Mouse (Mus musculus) gastrocnemius, postnatal 14 days (tissue): ENCODE results near the gene Grip1. TPM values are rescaled to one million over a fixed set of nuclear protein-coding genes. Genes with fewer than 3 reads are reported as not detected.
A peak's percentile ranks its signal among the peaks of the same experiment; 100 is the strongest.

ENCODE experiments used
- DNase-seq: peaks from one replicate; pipeline ENCODE4 v3.0.0; 2021; ENCODE audit warnings: mixed read lengths
- intact Hi-C: fragments of 180-260 bp; cut with DNase I; formaldehyde crosslinking; loops from one replicate; pipeline ENCODE4 v1.15.1; 2025; ENCODE audit warnings: low total_unique reads
- total RNA-seq, 2 experiments: library from RNA; stranded (reverse); gene quantifications; 2 replicates each; pipeline ENCODE4 v1.2.3; 2021

Grip1 gene
- total RNA-seq, 2 experiments from 2014 or later, result 0.24 to 0.35 TPM

DNA sequence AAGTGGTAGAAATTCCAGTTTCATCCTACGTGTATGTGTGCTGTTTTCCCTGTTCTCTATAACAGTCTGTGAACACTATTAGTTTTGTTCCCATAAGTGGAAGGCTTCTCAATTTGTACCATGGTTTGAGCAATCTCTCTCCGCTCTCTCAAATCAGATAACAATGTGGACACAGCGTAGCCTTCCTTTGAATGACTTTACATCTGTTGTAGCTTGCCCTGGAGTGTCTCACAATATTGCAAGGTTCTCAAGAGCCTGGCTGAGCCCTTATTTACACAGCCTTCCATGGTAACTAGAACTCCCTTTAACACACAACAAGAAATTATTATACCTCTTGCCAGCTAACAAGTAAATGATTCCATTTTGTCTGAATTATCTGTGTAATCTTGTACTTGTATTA, 268.3 kb downstream of the Grip1 start:
- intact Hi-C loops, result no loop called here
- no peak for DNase-seq

- DNase-seq, result no peak
- intact Hi-C loops, result no loop called here
Measured at GRCm38 (mm10) chr10:119722471-119722870, 268.8 kb downstream of the Grip1 start.

DNA sequence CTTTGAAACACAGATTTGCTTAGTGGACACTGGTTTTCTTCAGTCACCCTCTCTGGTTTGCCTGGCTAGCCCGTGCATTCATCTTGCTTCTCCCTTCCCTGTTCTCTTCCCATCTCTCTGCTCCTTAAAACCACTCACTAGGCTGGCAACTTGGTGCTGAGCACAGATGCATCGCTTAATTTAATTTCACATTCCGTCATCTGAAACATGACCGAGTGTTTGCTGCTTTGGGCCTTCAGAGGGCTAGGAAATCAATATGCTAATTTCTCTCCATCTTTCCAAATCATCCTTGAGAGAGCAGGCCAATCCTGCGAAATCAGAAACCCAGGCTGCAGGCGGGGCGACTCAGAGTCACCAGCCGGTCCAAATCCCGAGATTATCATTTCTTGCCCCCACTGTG, 270.0 kb downstream of the Grip1 start:
- DNase-seq, result no peak
- intact Hi-C loops, result no loop called here

GRCm38 (mm10) chr10:119725363-119725762, 271.7 kb downstream of the Grip1 start:
- DNase-seq, result no peak
- intact Hi-C loops, result no loop called here

DNA sequence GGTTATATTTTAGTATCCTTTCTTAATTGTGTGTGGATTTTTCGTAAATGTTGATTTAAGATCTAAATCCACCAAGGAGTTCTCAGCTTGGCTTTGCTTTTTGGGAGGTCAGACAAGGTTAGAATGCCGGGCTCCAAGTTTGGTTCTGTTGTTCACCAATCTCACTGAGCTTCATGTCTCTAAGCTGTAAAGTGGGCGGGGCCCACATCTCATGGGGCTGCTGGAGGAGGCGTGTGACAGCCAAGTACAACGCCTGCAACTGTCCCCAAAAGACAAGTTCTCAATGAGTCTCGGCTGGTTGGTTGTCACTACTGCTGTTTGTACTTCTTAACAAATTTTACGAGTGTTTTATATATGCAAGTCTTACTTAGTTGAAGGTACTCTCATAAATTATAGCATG, 272.3 kb downstream of the Grip1 start:
- intact Hi-C loops, result no loop called here
- peak; percentile 7 for DNase-seq

- intact Hi-C loops, result no loop called here
- no peak for DNase-seq
Measured at GRCm38 (mm10) chr10:119726921-119727320, 273.3 kb downstream of the Grip1 start.

DNA sequence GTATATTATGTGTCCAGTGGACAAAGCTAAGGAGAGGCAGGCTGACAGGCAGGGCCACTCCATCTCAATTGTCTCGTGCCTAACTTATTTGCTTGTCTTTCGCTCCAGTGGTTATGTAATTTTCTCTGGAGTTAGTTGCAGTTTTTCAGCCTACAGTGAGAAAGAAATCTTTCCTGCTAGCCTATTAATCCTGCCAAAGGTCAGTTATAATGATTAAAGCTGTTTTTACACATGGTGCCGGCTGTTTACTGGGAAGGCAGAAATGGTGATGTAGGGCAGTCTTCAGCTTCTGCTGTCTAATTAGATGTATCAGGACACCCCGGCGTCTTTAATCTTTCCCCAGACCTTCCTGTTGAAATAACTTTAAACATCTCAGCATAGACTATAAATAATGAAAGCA, 276.6 kb downstream of the Grip1 start:
- DNase-seq, result no peak
- intact Hi-C loops, result no loop called here

DNA sequence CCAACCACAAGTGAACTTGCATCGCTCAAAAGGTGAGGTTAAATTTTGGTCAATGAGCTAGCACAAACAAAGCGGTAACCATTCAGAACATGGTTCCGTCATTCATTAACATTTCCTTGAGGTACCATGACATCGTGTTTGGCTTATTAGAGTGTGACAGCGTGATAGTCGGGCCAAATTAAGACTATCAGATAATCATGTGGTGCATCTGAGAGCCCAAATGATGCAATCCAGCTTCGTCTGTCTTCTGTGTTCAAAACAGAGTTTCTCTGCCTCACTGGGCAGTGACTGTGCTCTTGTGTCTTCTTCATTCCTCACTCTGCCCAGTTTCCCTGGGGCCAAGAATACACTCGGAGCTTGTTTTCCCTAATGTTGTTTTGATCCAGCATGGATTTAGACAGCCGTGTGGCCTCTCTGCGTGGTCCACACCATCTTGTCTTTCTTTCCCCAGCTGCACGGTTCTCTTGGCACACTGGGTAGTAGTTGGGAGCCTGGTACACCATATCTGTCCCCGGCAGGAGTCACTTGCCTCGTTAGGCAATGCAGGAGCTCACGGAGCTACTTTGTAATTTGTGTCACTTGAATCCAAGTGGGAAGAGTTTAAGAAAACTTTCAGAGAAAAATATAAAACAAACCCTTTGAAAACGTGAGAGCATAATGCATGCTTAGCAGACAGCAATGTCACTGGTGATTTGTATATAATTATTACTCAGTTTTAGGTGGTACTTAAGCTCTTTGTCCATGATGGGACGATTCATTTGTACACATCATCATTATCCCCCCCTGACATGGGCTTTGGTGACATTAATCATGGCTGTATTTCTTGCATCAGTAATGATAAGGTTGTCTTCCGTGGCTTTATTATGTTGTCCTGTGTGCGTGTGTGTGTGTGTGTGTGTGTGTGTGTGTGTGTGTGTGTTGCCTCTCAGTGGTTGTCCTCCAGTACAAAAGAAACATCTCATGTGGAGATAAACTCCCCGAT, 281.7 kb downstream of the Grip1 start:
- intact Hi-C loops, result no loop called here
- no peak for DNase-seq

GRCm38 (mm10) chr10:119739466-119739865, 285.8 kb downstream of the Grip1 start:
- no peak for DNase-seq
- intact Hi-C loops, result no loop called here

- DNase-seq, result no peak
Measured at GRCm38 (mm10) chr10:119742722-119743121, 289.1 kb downstream of the Grip1 start.

GRCm38 (mm10) chr10:119752361-119752798, 298.8 kb downstream of the Grip1 start:
- intact Hi-C loops, result no loop called here
- DNase-seq, result no peak

More at GRCm38 (mm10) chr10:119742722-119743121, 289.1 kb downstream of the Grip1 start:
- intact Hi-C loops, result no loop called here

- intact Hi-C loops, result no loop called here
- no peak for DNase-seq
Measured at GRCm38 (mm10) chr10:119756271-119756670, 302.6 kb downstream of the Grip1 start.

DNA sequence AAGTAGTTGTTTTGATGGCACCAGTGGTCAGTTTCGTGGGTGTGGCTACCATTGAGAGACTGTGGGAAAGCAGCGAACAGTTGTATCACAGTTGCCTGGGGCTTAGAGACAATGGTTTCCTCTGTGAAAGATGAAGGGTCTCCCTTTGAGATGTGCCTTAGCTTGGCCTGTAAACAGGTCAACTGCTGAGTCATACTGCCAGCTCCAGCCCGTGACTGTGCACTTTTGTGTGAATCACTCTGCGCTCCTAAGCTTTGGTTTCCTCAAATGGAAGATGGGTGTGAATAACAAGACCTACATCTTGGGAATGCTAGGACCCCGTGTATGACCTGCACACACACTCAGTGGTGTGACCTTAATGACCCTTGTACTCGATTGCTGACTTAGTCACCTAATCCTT, 303.6 kb downstream of the Grip1 start:
- intact Hi-C loops, result no loop called here
- DNase-seq, result no peak

- intact Hi-C loops, result no loop called here
- no peak for DNase-seq
Measured at GRCm38 (mm10) chr10:119761451-119762367, 308.1 kb downstream of the Grip1 start.

GRCm38 (mm10) chr10:119778871-119779270, 325.2 kb downstream of the Grip1 start:
- intact Hi-C loops, result no loop called here
- no peak for DNase-seq

- intact Hi-C loops, result no loop called here
- DNase-seq, result no peak
Measured at GRCm38 (mm10) chr10:119779657-119780056, 326.0 kb downstream of the Grip1 start.

GRCm38 (mm10) chr10:119790507-119790906, 336.9 kb downstream of the Grip1 start:
- intact Hi-C loops, result no loop called here
- no peak for DNase-seq

GRCm38 (mm10) chr10:119802421-119802820, 348.8 kb downstream of the Grip1 start:
- no peak for DNase-seq

GRCm38 (mm10) chr10:119803633-119804422, 350.2 kb downstream of the Grip1 start:
- intact Hi-C loops, result loop anchor here (10.0 kb wide), 1 partner anchor 321 kb away; no protein-coding TSS in a partner anchor
- no peak for DNase-seq

More at GRCm38 (mm10) chr10:119802421-119802820, 348.8 kb downstream of the Grip1 start:
- intact Hi-C loops, result loop anchor here (10.0 kb wide), 1 partner anchor 322 kb away; no protein-coding TSS in a partner anchor
